Mouse (Mus musculus) bone marrow macrophage, adult 2 months (primary cell): Measurements from ENCODE around the gene Plcb4. TPM values are rescaled to one million over a fixed set of nuclear protein-coding genes. Genes with fewer than 3 reads are reported as not detected.

Experiments used
- H3K27ac ChIP-seq: 2 replicates; pipeline ENCODE4 v1.5.1; 2012; ENCODE audit warnings: low read depth, low read length; ENCODE audit not compliant: insufficient read depth
- H3K4me1 ChIP-seq: 2 replicates; pipeline ENCODE4 v1.6.1; 2012; ENCODE audit warnings: low read length; ENCODE audit not compliant: control insufficient read depth, insufficient read depth
- H3K4me3 ChIP-seq: 2 replicates; pipeline ENCODE4 v1.5.1; 2012; ENCODE audit warnings: mild to moderate bottlenecking, low read length, moderate library complexity; ENCODE audit not compliant: insufficient read depth
- CTCF ChIP-seq: IDR thresholded peaks from 2 replicates; pipeline ENCODE4 v1.5.1; 2012; ENCODE audit warnings: low read depth, mild to moderate bottlenecking, low read length, moderate library complexity
- POLR2A ChIP-seq: IDR thresholded peaks from 2 replicates; pipeline ENCODE4 v1.6.1; 2012; ENCODE audit warnings: mild to moderate bottlenecking, low read depth, low read length, borderline replicate concordance
- polyA plus RNA-seq: library from polyadenylated mRNA; stranded (reverse); fragments of >200 nt; gene quantifications from 2 replicates; pipeline ENCODE4 v1.2.4, GENCODE M21; 2012; ENCODE audit not compliant: missing spikeins, insufficient read depth, insufficient read length

Gene Plcb4
- polyA plus RNA-seq, 1 experiment: 10.2 TPM

- Histone ChIP-seq H3K27ac (no peak overlapping the region), H3K4me1 (peaks cover 18% of the 10 kb centered on the region)
These were observed 140.4 kb downstream of the Plcb4 start for GRCm38 (mm10) chr2:135799149-135799770.

GRCm38 (mm10) chr2:135800385-135800784 is 141.6 kb downstream of the Plcb4 start:
- Histone ChIP-seq H3K27ac (no peak overlapping the region), H3K4me1 (peaks cover 18% of the 10 kb centered on the region), H3K4me3 (no peak overlapping the region)
- no peak for TF ChIP-seq POLR2A
- TF ChIP-seq CTCF: no peak

More at GRCm38 (mm10) chr2:135799149-135799770, 140.4 kb downstream of the Plcb4 start:
- H3K4me3 ChIP-seq: no peak overlapping the region
- TF ChIP-seq POLR2A (no peak), CTCF (no peak)

GRCm38 (mm10) chr2:135802878-135803450 is 144.2 kb downstream of the Plcb4 start:
- H3K4me3 ChIP-seq: no peak overlapping the region
- peaks cover 11% of the 10 kb centered on the region for H3K4me1 ChIP-seq
- no peak overlapping the region for H3K27ac ChIP-seq
- TF ChIP-seq POLR2A (no peak), CTCF (no peak)

GRCm38 (mm10) chr2:135805748-135806685 is 147.2 kb downstream of the Plcb4 start:
- peaks cover 7% of the 10 kb centered on the region for H3K4me1 ChIP-seq
- TF ChIP-seq POLR2A: no peak
- TF ChIP-seq CTCF: no peak
- H3K27ac ChIP-seq: no peak overlapping the region
- H3K4me3 ChIP-seq: no peak overlapping the region

- H3K4me1 ChIP-seq: peaks cover 25% of the 10 kb centered on the region
- TF ChIP-seq CTCF: no peak
- TF ChIP-seq POLR2A: no peak
- H3K4me3 ChIP-seq: no peak overlapping the region
- H3K27ac ChIP-seq: no peak overlapping the region
These were observed 149.5 kb downstream of the Plcb4 start for GRCm38 (mm10) chr2:135808342-135808741.

- no peak for TF ChIP-seq POLR2A
- no peak for TF ChIP-seq CTCF
- Histone ChIP-seq H3K4me3 (no peak overlapping the region), H3K27ac (no peak overlapping the region), H3K4me1 (peaks cover 27% of the 10 kb centered on the region)
These were observed 152.0 kb downstream of the Plcb4 start for GRCm38 (mm10) chr2:135810841-135811240.

- Histone ChIP-seq H3K27ac (no peak overlapping the region), H3K4me1 (peaks cover 31% of the 10 kb centered on the region), H3K4me3 (no peak overlapping the region)
- no peak for TF ChIP-seq POLR2A
- TF ChIP-seq CTCF: no peak
These were observed 152.8 kb downstream of the Plcb4 start for GRCm38 (mm10) chr2:135811453-135812101.

GRCm38 (mm10) chr2:135812701-135813246 is 154.0 kb downstream of the Plcb4 start:
- H3K4me3 ChIP-seq: no peak overlapping the region
- TF ChIP-seq POLR2A: no peak
- no peak for TF ChIP-seq CTCF
- H3K27ac ChIP-seq: 0 out of 2 replicates have a peak overlapping the region, but pooled peaks have one; percentile 4
- H3K4me1 ChIP-seq: peaks cover 30% of the 10 kb centered on the region

GRCm38 (mm10) chr2:135820691-135821090 is 161.9 kb downstream of the Plcb4 start:
- H3K4me1 ChIP-seq: peaks cover 50% of the 10 kb centered on the region
- no peak for TF ChIP-seq POLR2A
- no peak for TF ChIP-seq CTCF
- no peak overlapping the region for H3K4me3 ChIP-seq
- H3K27ac ChIP-seq: peak overlapping the region; percentile 49
